Mouse (Mus musculus): ENCODE results near the gene Abcb1b. TPM values are rescaled to one million over a fixed set of nuclear protein-coding genes. Genes with fewer than 3 reads are reported as not detected.

Abcb1b gene
- polyA plus RNA-seq, 1 experiment from 2014 or later = 0.96 TPM

GRCm38 (mm10) chr5:8904539-8904938, 106.6 kb downstream of the Abcb1b start:
- ATAC-seq = no peak
- H3K9ac ChIP-seq (ENCODE audit: low read depth, low read length) = no peak overlapping the region
- H3K4me3 ChIP-seq (ENCODE audit: low read length) = no peak overlapping the region
- H3K4me2 ChIP-seq (ENCODE audit: low read length) = no peak overlapping the region
- H3K27me3 ChIP-seq (replicated peaks; ENCODE audit: control insufficient read depth, insufficient read depth, low read length) = no peaks in the 10 kb centered on the region
- no peaks in the 10 kb centered on the region for H3K9me3 ChIP-seq (ENCODE audit: control insufficient read depth, low read length)
- no peaks in the 10 kb centered on the region for H3K4me1 ChIP-seq (ENCODE audit: control insufficient read depth, insufficient read depth, low read depth, low read length)
- no peaks in the 10 kb centered on the region for H3K36me3 ChIP-seq (ENCODE audit: control insufficient read depth, insufficient read depth, low read length)
- 35% methylated on average over 6 of the region's 6 CpGs for WGBS
- no peak overlapping the region for H3K27ac ChIP-seq (ENCODE audit: low read depth, low read length)

DNA sequence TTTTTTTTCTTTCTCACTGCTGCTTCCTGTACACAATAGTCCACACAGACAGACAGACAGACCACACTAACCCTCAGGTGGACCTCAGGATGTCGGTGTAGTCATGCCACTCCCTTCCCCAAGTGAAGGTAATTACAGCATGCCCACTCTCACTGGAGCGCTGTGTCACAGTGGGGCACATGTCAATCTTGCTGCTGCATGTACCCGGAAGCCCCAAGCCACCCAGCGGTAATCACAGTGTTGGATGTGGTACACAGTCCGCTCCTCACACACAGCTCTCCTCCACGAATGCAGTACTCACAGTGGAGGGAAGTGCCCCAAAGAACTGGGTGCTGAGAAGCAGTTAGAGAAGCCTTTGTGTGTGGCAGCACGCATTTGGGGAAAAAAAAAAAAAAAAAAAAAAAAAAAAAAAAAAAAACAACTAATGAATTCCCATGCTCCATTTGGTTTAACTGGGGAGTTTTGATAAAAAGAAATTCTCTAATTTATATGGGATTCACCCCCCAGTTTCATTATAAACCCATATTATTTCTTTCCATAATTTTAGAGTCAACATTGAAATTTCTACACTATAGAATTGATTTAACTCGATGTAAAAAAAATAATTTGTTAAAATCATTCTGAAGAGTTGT, 113.7 kb downstream of the Abcb1b start:
- no peak overlapping the region for H3K27ac ChIP-seq (ENCODE audit: low read depth, low read length)
- WGBS = 76% methylated on average over 8 of the region's 8 CpGs
- ATAC-seq = no peak
- H3K9me3 ChIP-seq (ENCODE audit: control insufficient read depth, low read length) = no peaks in the 10 kb centered on the region
- H3K9ac ChIP-seq (ENCODE audit: low read depth, low read length) = no peak overlapping the region
- no peaks in the 10 kb centered on the region for H3K27me3 ChIP-seq (replicated peaks; ENCODE audit: control insufficient read depth, insufficient read depth, low read length)
- no peaks in the 10 kb centered on the region for H3K4me1 ChIP-seq (ENCODE audit: control insufficient read depth, insufficient read depth, low read depth, low read length)
- no peak overlapping the region for H3K4me2 ChIP-seq (ENCODE audit: low read length)
- no peaks in the 10 kb centered on the region for H3K36me3 ChIP-seq (ENCODE audit: control insufficient read depth, insufficient read depth, low read length)
- no peak overlapping the region for H3K4me3 ChIP-seq (ENCODE audit: low read length)

Other genes with a start within 250 kb of the Abcb1b start
- 40.7 and 42.0 TPM in 2 replicates for gene Rundc3b, start 175.2 kb upstream of the Abcb1b start, polyA plus RNA-seq (2015; fragmentation: Nextera tagmentation; extraction: Ambion mirVana)
- 2.2 TPM in 2 replicates for gene Abcb1a, start 138.1 kb upstream of the Abcb1b start, polyA plus RNA-seq (2015; fragmentation: Nextera tagmentation; extraction: Ambion mirVana)
- gene Abcb4, start 95.6 kb downstream of the Abcb1b start, polyA plus RNA-seq (2015; fragmentation: Nextera tagmentation; extraction: Ambion mirVana) = 0.66 and 1.0 TPM in 2 replicates
- 23.6 and 24.8 TPM in 2 replicates for gene Crot, start 199.2 kb downstream of the Abcb1b start, polyA plus RNA-seq (2015; fragmentation: Nextera tagmentation; extraction: Ambion mirVana)

Measured in hindbrain, embryonic 16.5 days (tissue).